Mouse (Mus musculus): ENCODE measurements at regions not wholly inside any gene's neighbourhood (a gene's known extent, or its start where the extent isn't known, plus 50 kb on each side); places are given as distances from the start of the nearest gene placed in this dataset.

GRCm38 (mm10) chr9:101610338-101610737 lies 251.3 kb upstream of the 9630041A04Rik start:
- WGBS, result 85% methylated on average over 4 of the region's 4 CpGs
- ATAC-seq (ENCODE audit: insufficient number of reproducible peaks, low FRiP score, low TSS enrichment, low read depth), result no peak
- Histone ChIP-seq H3K9ac (no peak overlapping the region), H3K9me3 (replicated peaks) (no peaks in the 10 kb centered on the region), H3K4me3 (replicated peaks) (no peak overlapping the region), H3K4me2 (replicated peaks) (no peak overlapping the region), H3K27me3 (no peaks in the 10 kb centered on the region; the same call in 1 of the 2 replicates), H3K4me1 (no peaks in the 10 kb centered on the region), H3K27ac (replicated peaks) (no peak overlapping the region), H3K36me3 (no peaks in the 10 kb centered on the region)

GRCm38 (mm10) chr9:101602799-101603198 lies 258.8 kb upstream of the 9630041A04Rik start:
- Histone ChIP-seq H3K4me2 (replicated peaks) (no peak overlapping the region), H3K36me3 (no peaks in the 10 kb centered on the region), H3K4me3 (replicated peaks) (no peak overlapping the region), H3K27me3 (no peaks in the 10 kb centered on the region), H3K27ac (replicated peaks) (no peak overlapping the region), H3K4me1 (no peaks in the 10 kb centered on the region), H3K9ac (no peak overlapping the region), H3K9me3 (replicated peaks) (no peaks in the 10 kb centered on the region)
- ATAC-seq (ENCODE audit: insufficient number of reproducible peaks, low FRiP score, low TSS enrichment, low read depth), result no peak; the same call in 1 of the 2 replicates
- 73% methylated on average over 6 of the region's 6 CpGs for WGBS

- Histone ChIP-seq H3K27ac (replicated peaks) (no peak overlapping the region), H3K4me3 (replicated peaks) (no peak overlapping the region), H3K9ac (no peak overlapping the region), H3K4me2 (replicated peaks) (no peak overlapping the region), H3K27me3 (no peaks in the 10 kb centered on the region), H3K9me3 (replicated peaks) (no peaks in the 10 kb centered on the region), H3K4me1 (no peaks in the 10 kb centered on the region), H3K36me3 (no peaks in the 10 kb centered on the region)
- no peak for ATAC-seq (ENCODE audit: insufficient number of reproducible peaks, low FRiP score, low TSS enrichment, low read depth)
- WGBS, result 87% methylated on average over 3 of the region's 3 CpGs
Observed at GRCm38 (mm10) chr9:101596898-101597297, 264.7 kb upstream of the 9630041A04Rik start.

- Histone ChIP-seq H3K27me3 (no peaks in the 10 kb centered on the region), H3K4me2 (replicated peaks) (no peak overlapping the region), H3K36me3 (no peaks in the 10 kb centered on the region), H3K4me3 (replicated peaks) (no peak overlapping the region), H3K4me1 (no peaks in the 10 kb centered on the region), H3K27ac (replicated peaks) (no peak overlapping the region), H3K9ac (no peak overlapping the region), H3K9me3 (replicated peaks) (no peaks in the 10 kb centered on the region)
- no peak for ATAC-seq (ENCODE audit: insufficient number of reproducible peaks, low FRiP score, low TSS enrichment, low read depth)
- WGBS, result 83% methylated on average over 14 of the region's 14 CpGs
Observed at GRCm38 (mm10) chr9:101595101-101595650, 266.5 kb upstream of the 9630041A04Rik start.

- Histone ChIP-seq H3K4me2 (replicated peaks) (no peak overlapping the region), H3K27me3 (no peaks in the 10 kb centered on the region), H3K27ac (replicated peaks) (no peak overlapping the region), H3K9ac (no peak overlapping the region), H3K36me3 (no peaks in the 10 kb centered on the region), H3K4me3 (replicated peaks) (no peak overlapping the region), H3K4me1 (no peaks in the 10 kb centered on the region), H3K9me3 (replicated peaks) (no peaks in the 10 kb centered on the region)
- no peak for ATAC-seq (ENCODE audit: insufficient number of reproducible peaks, low FRiP score, low TSS enrichment, low read depth)
- 88% methylated on average over 8 of the region's 8 CpGs for WGBS
Observed at GRCm38 (mm10) chr9:101592621-101593020, 269.0 kb upstream of the 9630041A04Rik start.

- Histone ChIP-seq H3K9me3 (replicated peaks) (no peaks in the 10 kb centered on the region), H3K4me3 (replicated peaks) (no peak overlapping the region), H3K4me2 (replicated peaks) (no peak overlapping the region), H3K4me1 (no peaks in the 10 kb centered on the region), H3K27me3 (no peaks in the 10 kb centered on the region), H3K36me3 (no peaks in the 10 kb centered on the region), H3K9ac (no peak overlapping the region), H3K27ac (replicated peaks) (no peak overlapping the region)
- WGBS, result 69% methylated on average over 8 of the region's 8 CpGs
- no peak for ATAC-seq (ENCODE audit: insufficient number of reproducible peaks, low FRiP score, low TSS enrichment, low read depth)
Observed at GRCm38 (mm10) chr9:101591681-101592080, 270.0 kb upstream of the 9630041A04Rik start.

GRCm38 (mm10) chr9:101590310-101590709 lies 271.3 kb upstream of the 9630041A04Rik start:
- Histone ChIP-seq H3K36me3 (no peaks in the 10 kb centered on the region), H3K9ac (no peak overlapping the region), H3K27ac (replicated peaks) (no peak overlapping the region), H3K4me2 (replicated peaks) (no peak overlapping the region), H3K9me3 (replicated peaks) (no peaks in the 10 kb centered on the region), H3K4me3 (replicated peaks) (no peak overlapping the region), H3K27me3 (no peaks in the 10 kb centered on the region), H3K4me1 (no peaks in the 10 kb centered on the region)
- ATAC-seq (ENCODE audit: insufficient number of reproducible peaks, low FRiP score, low TSS enrichment, low read depth), result no peak
- 68% methylated on average over 3 of the region's 3 CpGs for WGBS

- Histone ChIP-seq H3K36me3 (no peaks in the 10 kb centered on the region), H3K27ac (replicated peaks) (no peak overlapping the region), H3K4me1 (no peaks in the 10 kb centered on the region), H3K27me3 (no peaks in the 10 kb centered on the region), H3K9ac (no peak overlapping the region), H3K9me3 (replicated peaks) (no peaks in the 10 kb centered on the region), H3K4me2 (replicated peaks) (no peak overlapping the region), H3K4me3 (replicated peaks) (no peak overlapping the region)
- no peak for ATAC-seq (ENCODE audit: insufficient number of reproducible peaks, low FRiP score, low TSS enrichment, low read depth)
- WGBS, result 85% methylated on average over 4 of the region's 4 CpGs
Observed at GRCm38 (mm10) chr9:101581064-101581463, 280.6 kb upstream of the 9630041A04Rik start.

GRCm38 (mm10) chr9:101570714-101571113 lies 290.9 kb upstream of the 9630041A04Rik start:
- Histone ChIP-seq H3K9me3 (replicated peaks) (no peaks in the 10 kb centered on the region), H3K4me1 (no peaks in the 10 kb centered on the region), H3K27ac (replicated peaks) (no peak overlapping the region), H3K27me3 (no peaks in the 10 kb centered on the region), H3K4me3 (replicated peaks) (no peak overlapping the region), H3K4me2 (replicated peaks) (no peak overlapping the region), H3K9ac (no peak overlapping the region), H3K36me3 (no peaks in the 10 kb centered on the region)
- no peak for ATAC-seq (ENCODE audit: insufficient number of reproducible peaks, low FRiP score, low TSS enrichment, low read depth)
- WGBS, result 11% methylated on average over 4 of the region's 4 CpGs

GRCm38 (mm10) chr9:101563196-101563595 lies 298.4 kb upstream of the 9630041A04Rik start:
- 30% methylated on average over 9 of the region's 9 CpGs for WGBS

GRCm38 (mm10) chr9:101559366-101559765 lies 302.3 kb upstream of the 9630041A04Rik start:
- no peak for ATAC-seq (ENCODE audit: insufficient number of reproducible peaks, low FRiP score, low TSS enrichment, low read depth)
- Histone ChIP-seq H3K27ac (replicated peaks) (no peak overlapping the region), H3K27me3 (no peaks in the 10 kb centered on the region), H3K4me1 (0 out of 2 replicates have a peak, but pooled peaks cover 2% of the 10 kb centered on the region), H3K9me3 (replicated peaks) (no peaks in the 10 kb centered on the region), H3K4me3 (replicated peaks) (no peak overlapping the region), H3K9ac (no peak overlapping the region), H3K36me3 (no peaks in the 10 kb centered on the region), H3K4me2 (replicated peaks) (no peak overlapping the region)
- WGBS, result 80% methylated on average over 11 of the region's 11 CpGs

More at GRCm38 (mm10) chr9:101563196-101563595, 298.4 kb upstream of the 9630041A04Rik start:
- Histone ChIP-seq H3K4me2 (replicated peaks) (no peak overlapping the region), H3K4me1 (no peaks in the 10 kb centered on the region), H3K4me3 (replicated peaks) (no peak overlapping the region), H3K9me3 (replicated peaks) (no peaks in the 10 kb centered on the region), H3K27me3 (no peaks in the 10 kb centered on the region), H3K27ac (replicated peaks) (no peak overlapping the region), H3K9ac (no peak overlapping the region), H3K36me3 (no peaks in the 10 kb centered on the region)
- no peak for ATAC-seq (ENCODE audit: insufficient number of reproducible peaks, low FRiP score, low TSS enrichment, low read depth)

- H3K4me2 ChIP-seq (replicated peaks), result no peak overlapping the region
- 0 out of 2 replicates have a peak, but pooled peaks cover 2% of the 10 kb centered on the region for H3K4me1 ChIP-seq
- WGBS, result 35% methylated on average over 5 of the region's 5 CpGs
- H3K4me3 ChIP-seq (replicated peaks), result no peak overlapping the region
- no peak overlapping the region for H3K9ac ChIP-seq
- H3K36me3 ChIP-seq, result no peaks in the 10 kb centered on the region
- H3K27me3 ChIP-seq, result no peaks in the 10 kb centered on the region
- no peak overlapping the region for H3K27ac ChIP-seq (replicated peaks)
- H3K9me3 ChIP-seq (replicated peaks), result no peaks in the 10 kb centered on the region
- no peak for ATAC-seq (ENCODE audit: insufficient number of reproducible peaks, low FRiP score, low TSS enrichment, low read depth)
Observed at GRCm38 (mm10) chr9:101555011-101555673, 303.5 kb upstream of the Ppp2r3a start.

All from embryonic facial prominence, embryonic 15.5 days (tissue).